Mouse (Mus musculus) erythroblast, embryonic 14.5 days (primary cell): Measurements from ENCODE around the gene Slu7.

Source experiments
- GATA1 ChIP-seq: IDR thresholded peaks from 2 replicates; pipeline ENCODE4 v1.6.1; 2012; ENCODE audit warnings: low read length, inconsistent platforms, mixed read lengths
- TAL1 ChIP-seq: IDR thresholded peaks from 3 replicates; pipeline ENCODE4 v1.6.1; 2012; ENCODE audit warnings: low read length, inconsistent platforms, mixed read lengths

- peak; percentile 87 for TF ChIP-seq GATA1
- no peak for TF ChIP-seq TAL1
Observed at GRCm38 (mm10) chr11:43492663-43493062, 59.1 kb downstream of the Slu7 start.
